Mouse (Mus musculus) left cerebral cortex, postnatal 14 days (tissue): ENCODE data around the gene Cxcr4. TPM values are rescaled to one million over a fixed set of nuclear protein-coding genes. Genes with fewer than 3 reads are reported as not detected.

Experiments
- DNase-seq, 2 experiments: peaks; one replicate each; pipeline ENCODE4 v3.0.0; 2021 to 2022; ENCODE audit warnings: low spot score in 2 of 2, mixed read lengths in 1 of 2
- intact Hi-C: fragments of 180-260 bp; cut with DNase I; formaldehyde crosslinking; loops from one replicate; pipeline ENCODE4 v1.15.1; 2025
- long read RNA-seq, 2 experiments: library from polyadenylated mRNA; stranded (forward); transcript quantifications; one replicate each; pipeline ENCODE4 v2.0.0; 2021
- total RNA-seq, 2 experiments: library from RNA; stranded (reverse); gene quantifications; 2 replicates each; pipeline ENCODE4 v1.2.3; 2021

Cxcr4 gene
- total RNA-seq = 1 to 10 TPM; 5.1 to 6.0 TPM
- long read RNA-seq, experiment 1, partial matches to known transcripts = 0 of 1 reads
- long read RNA-seq, experiment 1, other reads (novel, unspliced or antisense) = 0 of 1 reads
- long read RNA-seq, experiment 2 = 0 reads

- peak; percentile 49 to 55 for DNase-seq
- intact Hi-C loops = loop anchor here (5.0 kb wide), 1 partner anchor 230 kb away; no protein-coding TSS in a partner anchor
Observed at GRCm38 (mm10) chr1:128592211-128592741, at the start of gene Cxcr4. Cxcr4 (minus strand) TSS chr1:128592293.

- no peak for DNase-seq
- intact Hi-C loops = loop anchor here (5.0 kb wide), 1 partner anchor 42 kb away; no protein-coding TSS in a partner anchor
Observed at GRCm38 (mm10) chr1:128639707-128640107, 47.6 kb upstream of the Cxcr4 start.

GRCm38 (mm10) chr1:128637230-128637740 is 45.2 kb upstream of the Cxcr4 start:
- intact Hi-C loops = loop anchor here (5.0 kb wide), 1 partner anchor 40 kb away; no protein-coding TSS in a partner anchor
- DNase-seq = no peak

- DNase-seq = peak in 1 of 2 experiments; percentile 12
- intact Hi-C loops = loop anchor here (5.0 kb wide), 1 partner anchor 39 kb away; no protein-coding TSS in a partner anchor
Observed at GRCm38 (mm10) chr1:128636258-128637229, 44.5 kb upstream of the Cxcr4 start.

- intact Hi-C loops = no loop called here
- DNase-seq = no peak
Observed at GRCm38 (mm10) chr1:128633711-128634379, 41.8 kb upstream of the Cxcr4 start.

GRCm38 (mm10) chr1:128632522-128632921 is 40.4 kb upstream of the Cxcr4 start:
- intact Hi-C loops = no loop called here
- no peak for DNase-seq

- intact Hi-C loops = no loop called here
- DNase-seq = no peak
Observed at GRCm38 (mm10) chr1:128626144-128626678, 34.1 kb upstream of the Cxcr4 start.

GRCm38 (mm10) chr1:128623594-128623887 is 31.4 kb upstream of the Cxcr4 start:
- intact Hi-C loops = no loop called here

GRCm38 (mm10) chr1:128622867-128623593 is 30.9 kb upstream of the Cxcr4 start:
- intact Hi-C loops = no loop called here
- no peak for DNase-seq

More at GRCm38 (mm10) chr1:128623594-128623887, 31.4 kb upstream of the Cxcr4 start:
- DNase-seq = no peak

GRCm38 (mm10) chr1:128617654-128618310 is 25.7 kb upstream of the Cxcr4 start:
- no peak for DNase-seq
- intact Hi-C loops = no loop called here

- DNase-seq = no peak
- intact Hi-C loops = no loop called here
Observed at GRCm38 (mm10) chr1:128616586-128616985, 24.5 kb upstream of the Cxcr4 start.

GRCm38 (mm10) chr1:128615459-128615806 is 23.3 kb upstream of the Cxcr4 start:
- DNase-seq = no peak
- intact Hi-C loops = no loop called here

- intact Hi-C loops = no loop called here
- DNase-seq = no peak
Observed at GRCm38 (mm10) chr1:128614653-128615458, 22.8 kb upstream of the Cxcr4 start.

- DNase-seq = no peak
- intact Hi-C loops = no loop called here
Observed at GRCm38 (mm10) chr1:128608119-128608518, 16.0 kb upstream of the Cxcr4 start.

GRCm38 (mm10) chr1:128607423-128607822 is 15.3 kb upstream of the Cxcr4 start:
- no peak for DNase-seq
- intact Hi-C loops = no loop called here

- no peak for DNase-seq
- intact Hi-C loops = no loop called here
Observed at GRCm38 (mm10) chr1:128605794-128606193, 13.7 kb upstream of the Cxcr4 start.

GRCm38 (mm10) chr1:128602688-128603385 is 10.7 kb upstream of the Cxcr4 start:
- DNase-seq = no peak
- intact Hi-C loops = no loop called here
